Mouse (Mus musculus): ENCODE measurements around the gene Prcp. TPM values are rescaled to one million over a fixed set of nuclear protein-coding genes. Genes with fewer than 3 reads are reported as not detected.
"Not testable (repeated sequence)": the region's sequence is repeated elsewhere in the genome, so short reads cannot be mapped to it uniquely, and the experiment has no call there.

Prcp gene
- total RNA-seq, 2 experiments from 2014 or later: 64.8 to 192 TPM

DNA sequence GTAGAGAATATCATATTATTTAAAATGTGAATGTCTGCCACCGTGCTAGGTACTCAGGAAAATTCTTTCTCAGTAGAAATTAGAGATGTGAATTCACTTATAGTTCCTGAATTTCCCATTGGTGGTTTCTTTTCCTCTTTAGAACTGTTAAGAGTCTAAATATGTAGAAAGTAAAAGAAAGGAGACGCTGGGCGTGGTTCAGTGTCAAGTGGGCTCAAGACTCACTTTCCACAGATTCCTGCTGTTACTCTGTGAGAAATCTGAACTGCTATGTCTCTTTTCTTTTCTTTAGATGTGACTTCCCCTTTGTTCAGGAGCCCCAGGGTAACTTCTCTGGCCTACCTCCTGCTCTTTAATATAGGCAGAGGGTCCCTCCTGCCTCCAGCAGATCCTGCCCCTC lies 103.2 kb downstream of the Prcp start:
- ATAC-seq (ENCODE audit: poor library complexity, severe bottlenecking): peak; percentile 59

DNA sequence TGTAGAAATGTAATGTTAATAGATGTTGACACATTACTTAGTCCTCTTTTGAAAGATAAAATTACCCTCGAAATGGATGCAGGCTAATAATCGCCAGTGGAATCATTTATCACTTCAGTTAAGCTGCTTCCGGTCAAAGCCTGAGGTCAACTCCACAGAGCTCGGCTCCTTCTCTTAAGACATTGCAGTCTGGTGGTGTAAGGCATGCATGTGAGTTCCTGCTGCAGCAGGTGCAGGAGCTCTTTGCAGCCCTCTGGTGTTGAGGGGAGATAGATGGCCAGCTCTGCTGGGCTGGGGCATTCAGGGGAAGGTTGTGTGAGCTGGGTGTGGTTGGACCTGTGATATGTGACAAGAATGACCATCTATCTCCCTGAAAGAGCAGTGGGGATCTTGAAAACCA lies 104.0 kb downstream of the Prcp start:
- peak; percentile 56 for ATAC-seq (ENCODE audit: poor library complexity, severe bottlenecking)

DNA sequence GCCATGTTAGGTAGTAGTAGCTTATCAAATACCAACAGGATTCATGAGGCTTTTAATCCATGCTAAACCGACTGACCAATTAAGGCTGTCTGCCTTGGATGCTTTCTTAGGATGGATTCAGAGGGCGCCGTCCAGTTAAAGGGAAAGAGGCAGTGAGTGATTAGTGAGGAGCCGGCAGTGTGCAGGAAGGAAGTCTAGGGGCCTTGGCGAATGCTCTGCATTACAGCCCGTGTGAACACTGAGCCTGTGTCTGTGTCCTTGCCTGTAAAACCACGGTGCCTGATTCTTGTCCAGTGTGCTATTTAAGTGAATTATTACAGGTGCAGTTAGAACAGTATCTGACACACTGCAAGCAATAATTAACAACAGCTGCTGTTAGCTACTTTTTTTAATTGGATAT lies 104.5 kb downstream of the Prcp start:
- ATAC-seq (ENCODE audit: poor library complexity, severe bottlenecking): not testable (repeated sequence)

GRCm38 (mm10) chr7:92980741-92981140 lies 106.5 kb downstream of the Prcp start:
- ATAC-seq (ENCODE audit: poor library complexity, severe bottlenecking): peak; percentile 82

GRCm38 (mm10) chr7:92981864-92982263 lies 107.6 kb downstream of the Prcp start:
- ATAC-seq (ENCODE audit: poor library complexity, severe bottlenecking): no peak

Other genes starting within 250 kb of the Prcp start
- gene Ankrd42, start 237.3 kb upstream of the Prcp start, total RNA-seq (2015): 0.07 and 0.74 TPM in 2 replicates
- gene Ankrd42, start 237.3 kb upstream of the Prcp start, total RNA-seq (2017): 0.12 and 0.29 TPM in 2 replicates
- 71.4 and 79.6 TPM in 2 replicates for gene Pcf11, start 204.5 kb upstream of the Prcp start, total RNA-seq (2015)
- gene Pcf11, start 204.5 kb upstream of the Prcp start, total RNA-seq (2017): 67.7 and 70.6 TPM in 2 replicates
- 0.02 and 0.27 TPM in 2 replicates for gene Rab30, start 132.9 kb upstream of the Prcp start, total RNA-seq (2015)
- 0.11 and 0.57 TPM in 2 replicates for gene Rab30, start 132.9 kb upstream of the Prcp start, total RNA-seq (2017)
- gene Ddias, start 223 bp upstream of the Prcp start, total RNA-seq (2015): 11.7 and 12.7 TPM in 2 replicates
- gene Ddias, start 223 bp upstream of the Prcp start, total RNA-seq (2017): 12.0 and 15.2 TPM in 2 replicates
- not detected in 2 replicates for gene Fam181b, start 205.4 kb downstream of the Prcp start, total RNA-seq (2015)
- not detected in 2 replicates for gene Fam181b, start 205.4 kb downstream of the Prcp start, total RNA-seq (2017)